Mouse (Mus musculus): ENCODE data around the gene C1qtnf2.

- no peak for TF ChIP-seq CTCF (IDR thresholded peaks at IDR 0.05; ENCODE audit: control insufficient read depth, insufficient read depth, low read length)
- no peak for TF ChIP-seq POLR2A (IDR thresholded peaks at IDR 0.05; ENCODE audit: borderline replicate concordance, control insufficient read depth, low read depth, low read length)
Observed at GRCm38 (mm10) chr11:43505188-43505587, 31.1 kb downstream of the C1qtnf2 start.
